ENCODE assay signal across 8 mouse cellular contexts in genomic region chr1:84695517-84696411, GRCm38 (mm10). TPM values are rescaled to one million over a fixed set of nuclear protein-coding genes. Genes with fewer than 3 reads are reported as not detected.
A peak's percentile ranks its signal among the peaks of the same experiment; 100 is the strongest.
DNase-seq lines count a peak whose midpoint lies in the region; ATAC-seq and TF ChIP-seq lines count a peak whose summit lies in the region.

Gene Dner (minus strand): TSS chr1:84696221.

- peak; percentile 23 for DNase-seq in CD4-positive, CD25-positive, alpha-beta regulatory T cell, adult 2 months (ENCODE audit: low read depth, low spot score)
- peak; percentile 95 for DNase-seq in heart, embryonic 10.5 days (ENCODE audit: low spot score)
- peak; percentile 70 for DNase-seq in kidney, adult 9 months
- peak; percentile 91 for DNase-seq in limb, embryonic 14.5 days (ENCODE audit: low spot score)
- DNase-seq in splenic B cell, adult 2 months (ENCODE audit: low read depth, low spot score), result peak; percentile 8

- no peaks in the 10 kb centered on the region for H3K9me3 ChIP-seq in embryonic facial prominence, embryonic 15.5 days (replicated peaks)
- no peaks in the 10 kb centered on the region for H3K9me3 ChIP-seq in heart, embryonic 10.5 days
- H3K9me3 ChIP-seq in limb, embryonic 14.5 days (ENCODE audit: control insufficient read depth, low read length), result no peaks in the 10 kb centered on the region
- H3K9me3 ChIP-seq in midbrain, embryonic 15.5 days, result no peaks in the 10 kb centered on the region

- H3K36me3 ChIP-seq in embryonic facial prominence, embryonic 15.5 days, result no peaks in the 10 kb centered on the region
- H3K36me3 ChIP-seq in heart, embryonic 10.5 days, result no peaks in the 10 kb centered on the region
- no peaks in the 10 kb centered on the region for H3K36me3 ChIP-seq in limb, embryonic 14.5 days (ENCODE audit: control insufficient read depth, insufficient read depth, low read length)
- no peaks in the 10 kb centered on the region for H3K36me3 ChIP-seq in midbrain, embryonic 15.5 days (replicated peaks)
- H3K36me3 ChIP-seq in splenic B cell, adult 2 months (ENCODE audit: control insufficient read depth, insufficient read depth, low read length, poor library complexity, severe bottlenecking), result no peaks in the 10 kb centered on the region

- ATAC-seq in CD4-positive, CD25-positive, alpha-beta regulatory T cell, adult 4 months, result no peak
- peak; percentile 83 for ATAC-seq in embryonic facial prominence, embryonic 15.5 days (ENCODE audit: insufficient number of reproducible peaks, low FRiP score, low TSS enrichment, low read depth)
- peak; percentile 83 for ATAC-seq in limb, embryonic 14.5 days (ENCODE audit: low FRiP score, low read depth)
- peak; percentile 88 for ATAC-seq in midbrain, embryonic 15.5 days (replicated peaks)

- H3K27ac ChIP-seq in embryonic facial prominence, embryonic 15.5 days (replicated peaks), result no peak within 1 kb of the TSS
- no peak within 1 kb of the TSS for H3K27ac ChIP-seq in heart, embryonic 10.5 days
- no peak within 1 kb of the TSS for H3K27ac ChIP-seq in limb, embryonic 14.5 days (replicated peaks; ENCODE audit: low read depth, low read length)
- peak within 1 kb of the TSS; percentile 92 for H3K27ac ChIP-seq in midbrain, embryonic 15.5 days

- H3K4me1 ChIP-seq in embryonic facial prominence, embryonic 15.5 days, result peaks cover 16% of the 10 kb centered on the region
- peaks cover 14% of the 10 kb centered on the region for H3K4me1 ChIP-seq in heart, embryonic 10.5 days
- H3K4me1 ChIP-seq in limb, embryonic 14.5 days (ENCODE audit: control insufficient read depth, insufficient read depth, low read length), result peaks cover 9% of the 10 kb centered on the region
- peaks cover 38% of the 10 kb centered on the region for H3K4me1 ChIP-seq in midbrain, embryonic 15.5 days

- peaks cover 36% of the 10 kb centered on the region for H3K27me3 ChIP-seq in embryonic facial prominence, embryonic 15.5 days
- H3K27me3 ChIP-seq in heart, embryonic 10.5 days (ENCODE audit: insufficient read depth, poor library complexity, severe bottlenecking), result peaks cover 36% of the 10 kb centered on the region
- H3K27me3 ChIP-seq in limb, embryonic 14.5 days (ENCODE audit: control insufficient read depth, insufficient read depth, low read length), result peaks cover 29% of the 10 kb centered on the region
- no peaks in the 10 kb centered on the region for H3K27me3 ChIP-seq in midbrain, embryonic 15.5 days (replicated peaks)
- no peaks in the 10 kb centered on the region for H3K27me3 ChIP-seq in splenic B cell, adult 2 months (ENCODE audit: control insufficient read depth, insufficient read depth, low read length, poor library complexity, severe bottlenecking)

- TF ChIP-seq POLR2A in limb, embryonic 14.5 days (IDR thresholded peaks at IDR 0.05; ENCODE audit: borderline replicate concordance, extremely low read depth, insufficient read depth, insufficient read length), result no peak

- H3K4me2 ChIP-seq in embryonic facial prominence, embryonic 15.5 days (replicated peaks), result peak within 1 kb of the TSS; percentile 91
- peak within 1 kb of the TSS; percentile 81 for H3K4me2 ChIP-seq in limb, embryonic 14.5 days (replicated peaks; ENCODE audit: low read depth, low read length, severe bottlenecking)
- H3K4me2 ChIP-seq in midbrain, embryonic 15.5 days, result peak within 1 kb of the TSS; percentile 72

- WGBS in embryonic facial prominence, embryonic 15.5 days, result under 1% methylated on average over 73 of the region's 75 CpGs
- WGBS in heart, embryonic 10.5 days, result under 1% methylated on average over 75 of the region's 75 CpGs
- WGBS in limb, embryonic 14.5 days, result under 1% methylated on average over 34 of the region's 75 CpGs
- under 1% methylated on average over 75 of the region's 75 CpGs for WGBS in midbrain, embryonic 15.5 days

- peak within 1 kb of the TSS; percentile 9; the same call in 1 of the 2 replicates for H3K9ac ChIP-seq in embryonic facial prominence, embryonic 15.5 days
- H3K9ac ChIP-seq in limb, embryonic 14.5 days (ENCODE audit: low read depth, low read length, severe bottlenecking), result peak within 1 kb of the TSS; percentile 31; the same call in 1 of the 2 replicates
- peak within 1 kb of the TSS; percentile 86 for H3K9ac ChIP-seq in midbrain, embryonic 15.5 days

- H3K4me3 ChIP-seq in embryonic facial prominence, embryonic 15.5 days (replicated peaks), result peak within 1 kb of the TSS; percentile 49
- H3K4me3 ChIP-seq in heart, embryonic 10.5 days, result peak within 1 kb of the TSS; percentile 69
- H3K4me3 ChIP-seq in limb, embryonic 14.5 days (replicated peaks; ENCODE audit: low read length), result peak within 1 kb of the TSS; percentile 42
- H3K4me3 ChIP-seq in midbrain, embryonic 15.5 days, result peak within 1 kb of the TSS; percentile 70

RNA-seq across cellular contexts. Expression of gene Dner, which starts in this region (rescaled TPM):
- not detected for polyA plus RNA-seq in CD4-positive, CD25-positive, alpha-beta regulatory T cell, adult 4 months (2017; shearing (Covaris generic))
- polyA plus RNA-seq in embryonic facial prominence, embryonic 15.5 days (2015; fragmentation: Nextera tagmentation; extraction: Ambion mirVana), result 7.5 and 8.4 TPM in 2 replicates
- 0.37 and 0.60 TPM in 2 replicates for polyA plus RNA-seq in heart, embryonic 10.5 days (2016; fragmentation: Nextera tagmentation; extraction: Ambion mirVana)
- 5.9 and 7.5 TPM in 2 replicates for polyA plus RNA-seq in limb, embryonic 14.5 days (2012; rRNA removed)
- 5.1 and 6.4 TPM in 2 replicates for polyA plus RNA-seq in limb, embryonic 14.5 days (2014; fragmentation: Nextera tagmentation; extraction: Ambion mirVana)
- polyA plus RNA-seq in midbrain, embryonic 15.5 days (2015; fragmentation: Nextera tagmentation; extraction: Ambion mirVana), result 275 and 291 TPM in 2 replicates

Comparison
In these comparisons a context has a peak if more than half of its experiments do, and no peak if none do; other contexts are left out.
1. RNA of gene Dner (polyA plus RNA-seq): 275 to 291 TPM in midbrain, embryonic 15.5 days; 7.5 to 8.4 TPM in embryonic facial prominence, embryonic 15.5 days, 5.1 to 7.5 TPM in limb, embryonic 14.5 days, 0.37 to 0.60 TPM in heart, embryonic 10.5 days and not detected in CD4-positive, CD25-positive, alpha-beta regulatory T cell, adult 4 months; every median in the first group is over 10 times any median in the second.
2. Peak in DNase-seq and H3K4me3 ChIP-seq in heart, embryonic 10.5 days; RNA of the gene not detected or under 1 TPM.
3. DNase-seq: peak in every context shown above with its lines; median percentile 95 in heart, embryonic 10.5 days; 91 in limb, embryonic 14.5 days; 70 in kidney, adult 9 months; 23 in CD4-positive, CD25-positive, alpha-beta regulatory T cell, adult 2 months; 8 in splenic B cell, adult 2 months.
4. H3K9ac ChIP-seq: peak in every context shown above with its lines; median percentile 86 in midbrain, embryonic 15.5 days; 31 in limb, embryonic 14.5 days; 9 in embryonic facial prominence, embryonic 15.5 days.
5. Peak in every context shown above with its lines, with median percentiles within 50 percentile points of each other: H3K4me2 ChIP-seq and H3K4me3 ChIP-seq.